Mouse (Mus musculus) left cerebral cortex, postnatal 14 days (tissue): Measurements from ENCODE around the gene Gm20503. TPM values are rescaled to one million over a fixed set of nuclear protein-coding genes. Genes with fewer than 3 reads are reported as not detected.
A peak's percentile ranks its signal among the peaks of the same experiment; 100 is the strongest.

Source experiments
- DNase-seq, 2 experiments: peaks; one replicate each; pipeline ENCODE4 v3.0.0; 2021 to 2022; ENCODE audit warnings: low spot score in 2 of 2, mixed read lengths in 1 of 2
- intact Hi-C: fragments of 180-260 bp; cut with DNase I; formaldehyde crosslinking; loops from one replicate; pipeline ENCODE4 v1.15.1; 2025
- long read RNA-seq, 2 experiments: library from polyadenylated mRNA; stranded (forward); transcript quantifications; one replicate each; pipeline ENCODE4 v2.0.0; 2021
- total RNA-seq, 2 experiments: library from RNA; stranded (reverse); gene quantifications; 2 replicates each; pipeline ENCODE4 v1.2.3; 2021

The Gm20503 gene
- total RNA-seq = 1 to 10 TPM in 1 of 2 experiments, under 1 TPM in 1; 0.70 to 3.1 TPM
- long read RNA-seq, experiment 1, partial matches to known transcripts = 2 of 8 reads
- long read RNA-seq, experiment 1, other reads (novel, unspliced or antisense) = 6 of 8 reads
- long read RNA-seq, experiment 2, partial matches to known transcripts = 0 of 4 reads
- long read RNA-seq, experiment 2, other reads (novel, unspliced or antisense) = 4 of 4 reads

DNA sequence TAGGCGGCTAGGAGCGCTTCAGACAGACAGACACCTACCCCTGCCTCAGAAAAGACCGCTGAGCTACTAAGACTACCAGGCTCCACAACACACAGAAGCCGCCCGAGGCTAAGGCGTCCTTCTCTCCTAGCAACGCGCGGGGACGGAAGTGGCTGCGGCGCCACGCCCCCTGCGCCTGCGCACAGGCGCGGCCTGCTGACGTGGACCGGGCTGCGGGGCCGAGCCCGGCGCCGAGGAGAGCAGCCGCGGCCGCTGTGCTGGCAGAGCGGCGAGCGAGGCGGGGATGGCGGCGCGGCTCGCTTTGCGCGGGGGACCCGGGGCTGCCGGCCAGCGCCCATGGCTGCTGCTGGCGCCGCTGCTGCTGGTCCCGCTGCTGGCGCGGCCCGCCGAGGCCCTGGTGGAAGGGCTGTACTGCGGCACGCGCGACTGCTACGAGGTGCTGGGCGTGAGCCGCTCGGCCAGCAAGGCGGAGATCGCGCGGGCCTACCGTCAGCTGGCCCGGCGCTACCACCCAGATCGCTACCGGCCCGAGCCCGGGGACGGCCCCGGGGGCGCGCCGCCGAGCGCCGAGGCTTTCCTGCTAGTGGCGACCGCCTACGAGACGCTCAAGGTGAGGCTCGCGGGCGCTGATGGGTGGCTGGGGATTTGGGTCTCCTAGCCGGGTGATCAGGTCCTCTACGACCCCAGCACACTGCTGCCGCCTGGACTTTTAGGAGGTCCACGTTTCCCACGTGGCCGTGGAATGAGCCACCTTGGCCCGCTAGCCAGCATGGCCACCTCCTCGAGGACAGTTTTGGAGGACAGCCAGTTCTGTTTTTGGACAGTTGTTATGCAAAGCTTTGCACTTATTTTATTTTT, at the start of gene Gm20503:
Gene Gm20503, plus strand, starts transcription at position 263 of the 858 bp plus-strand sequence.
- intact Hi-C loops = loop anchor here (5.0 kb wide), 1 partner anchor 34 kb away; the partner anchor contains the start of gene Gng10
- peak; percentile 89 to 92 for DNase-seq

DNA sequence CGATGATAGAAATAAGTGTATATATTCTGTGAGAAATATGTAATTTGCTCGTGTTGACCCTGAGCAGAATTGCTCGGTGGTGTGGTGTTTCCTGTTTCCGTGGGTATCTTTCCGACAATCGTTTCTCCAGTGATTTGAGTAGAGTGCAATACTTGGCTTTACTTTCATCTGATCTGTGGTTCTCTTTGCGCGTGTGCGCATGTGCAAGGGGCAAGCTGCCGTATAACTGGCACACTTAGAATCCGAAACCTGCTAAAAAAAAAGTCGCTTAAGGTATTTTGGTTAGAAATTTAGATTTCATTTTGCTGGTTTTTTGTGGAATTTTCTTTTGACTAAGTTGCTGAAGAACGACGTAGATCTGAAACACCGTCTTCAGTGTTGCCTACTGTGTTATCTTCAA, 41.3 kb upstream of the Gm20503 start:
- intact Hi-C loops = no loop called here
- no peak for DNase-seq

DNA sequence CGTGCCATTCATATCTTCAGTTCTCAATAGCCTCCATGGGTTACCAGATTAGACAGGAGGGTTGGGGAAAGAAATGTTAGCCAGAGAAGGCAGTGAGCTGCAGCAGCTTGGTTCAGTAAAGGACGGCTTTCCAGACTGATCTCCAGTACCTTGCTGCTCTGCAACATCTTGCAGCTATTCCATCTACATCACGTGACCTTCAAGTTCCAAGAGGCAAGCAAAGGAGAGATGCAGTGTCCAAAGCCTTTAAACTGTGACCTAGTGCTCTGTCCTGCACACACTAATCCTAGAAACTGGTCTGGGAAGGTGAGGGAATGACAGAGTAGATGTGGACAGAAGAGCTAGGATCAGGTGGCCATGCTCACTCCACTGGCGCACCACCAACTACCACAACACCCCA, 39.7 kb upstream of the Gm20503 start:
- intact Hi-C loops = no loop called here
- DNase-seq = no peak

DNA sequence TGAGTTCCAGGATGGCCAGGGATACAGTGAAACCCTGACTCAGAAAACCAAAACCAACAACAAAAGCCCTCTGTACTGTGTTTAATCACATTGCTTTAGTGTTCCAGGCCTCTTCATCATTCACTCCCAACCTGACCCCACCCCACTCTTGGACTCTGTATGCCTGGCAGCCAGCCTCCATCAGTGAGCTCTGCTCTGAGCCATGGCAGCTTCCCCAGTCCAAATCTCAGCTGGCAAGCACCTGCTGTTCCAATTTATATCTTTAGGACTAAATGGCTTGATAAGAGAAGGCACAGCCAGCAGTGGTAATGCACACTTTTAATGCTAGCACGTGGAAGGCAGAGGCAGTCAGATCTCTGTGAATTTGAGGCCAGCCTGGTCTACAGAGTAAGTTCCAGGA, 37.9 kb upstream of the Gm20503 start:
- no peak for DNase-seq
- intact Hi-C loops = no loop called here

DNA sequence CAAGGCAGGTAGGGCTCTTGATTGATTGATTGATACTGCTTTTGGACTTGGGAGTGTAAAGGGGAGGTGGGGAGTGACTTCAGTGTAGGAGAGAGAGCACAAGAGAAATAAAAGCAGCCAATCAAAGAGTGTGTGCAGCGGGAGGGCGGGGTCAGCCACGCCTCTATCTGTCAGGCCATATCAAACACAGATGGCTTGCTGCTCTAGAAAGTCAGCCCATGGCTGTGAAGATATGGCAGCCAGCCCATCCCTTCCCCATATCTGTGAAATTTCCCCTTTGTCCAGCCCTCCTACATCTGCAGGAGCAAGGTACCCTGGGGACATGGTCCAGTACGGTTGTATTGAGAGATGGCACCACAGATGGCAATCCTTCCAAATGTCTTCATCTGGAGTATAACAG, 32.3 kb upstream of the Gm20503 start:
- no peak for DNase-seq

DNA sequence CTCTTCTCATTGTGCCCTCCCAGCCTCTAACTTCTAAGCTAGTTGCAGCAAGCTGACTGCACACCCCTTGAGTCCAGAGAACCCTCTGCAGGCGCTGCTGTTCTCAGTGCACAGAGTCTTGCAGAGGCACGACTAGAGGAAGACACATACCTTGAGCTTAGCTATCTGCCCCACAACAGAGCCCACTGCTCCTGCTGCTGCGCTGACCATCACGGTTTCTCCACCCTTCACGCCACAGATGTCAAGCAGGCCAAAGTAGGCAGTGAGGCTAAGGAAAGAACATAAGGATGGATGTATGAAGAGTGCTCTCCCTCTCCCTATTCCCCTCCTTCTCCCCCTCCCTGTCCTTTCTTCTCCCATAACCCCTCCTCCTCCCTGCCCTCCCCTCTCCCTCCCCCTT, 27.3 kb upstream of the Gm20503 start:
- no peak for DNase-seq
- intact Hi-C loops = no loop called here

More for the DNA sequence above, 32.3 kb upstream of the Gm20503 start:
- intact Hi-C loops = no loop called here

DNA sequence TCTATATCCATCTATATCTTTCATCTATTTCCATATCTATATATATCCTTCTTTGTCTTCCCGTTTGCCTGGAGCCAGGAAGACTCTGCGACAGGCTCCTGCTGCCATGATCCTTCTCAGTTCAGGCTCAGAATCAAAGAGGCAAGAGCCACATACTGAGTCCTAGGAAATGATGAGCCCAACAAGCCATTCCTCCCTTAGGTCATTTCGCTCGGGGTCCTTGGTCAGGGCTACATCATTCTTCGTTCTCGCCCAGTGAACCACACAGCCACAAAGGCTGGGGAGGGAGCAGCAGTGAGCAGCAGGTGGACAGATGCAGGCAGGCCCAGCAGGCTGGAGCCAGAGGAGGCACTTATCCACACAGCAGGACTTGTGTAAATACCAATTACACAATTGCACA, 21.6 kb upstream of the Gm20503 start:
- intact Hi-C loops = no loop called here
- DNase-seq = no peak

DNA sequence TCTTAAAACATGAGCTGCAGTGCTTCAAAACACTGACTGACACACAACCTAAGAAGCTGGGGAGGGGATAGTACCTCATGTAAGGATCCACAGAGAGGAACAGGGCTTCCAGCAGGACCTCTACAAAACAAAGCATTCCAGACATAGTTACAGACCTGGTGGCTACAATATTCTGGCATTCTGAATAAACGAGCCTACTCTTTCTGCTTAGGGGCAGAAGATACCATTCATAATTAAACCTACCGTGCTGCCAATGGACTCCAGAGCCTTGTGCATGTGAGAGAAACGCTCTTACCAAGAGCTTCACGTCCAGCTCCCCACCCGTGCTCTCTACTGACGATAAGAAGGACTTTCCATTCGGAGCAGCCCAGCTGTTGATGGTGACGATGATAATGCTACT, 20.2 kb upstream of the Gm20503 start:
- no peak for DNase-seq
- intact Hi-C loops = no loop called here

DNA sequence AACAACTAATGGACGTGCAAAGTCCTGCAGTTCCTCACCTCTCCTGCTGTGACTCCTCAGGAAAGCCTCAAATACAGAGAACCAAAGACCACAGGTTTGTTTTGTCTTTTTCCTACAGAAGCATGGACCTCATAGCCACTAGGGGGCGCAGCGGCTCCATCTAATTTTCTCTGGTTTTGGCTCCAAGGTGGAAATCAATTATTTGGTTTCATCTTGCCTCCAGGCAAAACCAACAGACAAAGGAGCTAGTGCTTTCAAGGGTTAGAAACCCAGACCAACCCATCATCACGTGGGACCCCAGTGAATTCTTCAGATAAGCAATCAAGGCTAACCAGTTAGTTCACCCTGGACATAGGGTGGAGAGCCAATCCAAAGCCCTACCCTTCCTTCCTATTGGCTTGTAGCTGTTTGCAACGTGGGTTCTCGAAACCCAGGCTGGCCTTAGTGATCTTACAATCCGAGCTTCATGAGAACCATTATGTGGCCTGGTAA, 17.8 kb upstream of the Gm20503 start:
- peak; percentile 66 to 82 for DNase-seq
- intact Hi-C loops = loop anchor here (2.0 to 5.0 kb wide), 2 partner anchors 16 to 202 kb away; partner anchors contain the start of gene Ugcg

DNA sequence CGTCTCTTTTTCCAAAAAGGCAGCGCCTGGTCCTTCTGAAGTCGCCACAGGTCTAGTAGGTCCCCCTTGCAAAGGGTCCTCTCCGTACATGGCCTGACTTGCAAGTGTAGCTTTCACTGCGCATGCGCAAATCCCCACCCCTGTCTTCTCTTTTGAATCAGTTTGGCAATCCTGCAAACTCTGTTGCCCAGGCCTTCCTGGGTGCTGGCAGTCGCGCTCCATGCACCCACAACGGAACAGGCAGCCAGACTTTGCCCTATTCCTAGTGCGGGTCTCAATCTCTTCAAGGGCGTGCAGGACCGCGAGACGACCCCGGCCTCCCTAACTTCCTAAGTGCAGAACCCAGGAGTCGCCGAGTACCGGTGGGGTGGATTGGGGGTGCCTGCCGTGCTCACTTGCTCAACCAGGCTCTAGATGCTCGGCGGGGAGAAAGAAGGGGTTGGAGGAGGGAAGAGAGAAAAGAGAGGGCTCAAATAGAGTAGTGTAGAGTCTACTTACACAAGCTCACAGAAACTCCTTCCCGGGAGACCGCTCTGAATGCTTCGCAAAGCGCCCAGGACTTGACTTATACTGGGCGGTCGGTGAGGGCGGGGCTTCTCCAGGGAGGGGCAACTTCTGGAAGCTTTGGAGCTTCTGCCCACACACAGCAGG, 16.3 kb upstream of the Gm20503 start, which contains the start of gene Ptgr1:
Gene Ptgr1, minus strand, starts transcription at position 580 of the 651 bp plus-strand sequence.
- DNase-seq = peak; percentile 81 to 88
- intact Hi-C loops = loop anchor here (5.0 kb wide), 1 partner anchor 201 kb away; the partner anchor contains the start of gene Ugcg

DNA sequence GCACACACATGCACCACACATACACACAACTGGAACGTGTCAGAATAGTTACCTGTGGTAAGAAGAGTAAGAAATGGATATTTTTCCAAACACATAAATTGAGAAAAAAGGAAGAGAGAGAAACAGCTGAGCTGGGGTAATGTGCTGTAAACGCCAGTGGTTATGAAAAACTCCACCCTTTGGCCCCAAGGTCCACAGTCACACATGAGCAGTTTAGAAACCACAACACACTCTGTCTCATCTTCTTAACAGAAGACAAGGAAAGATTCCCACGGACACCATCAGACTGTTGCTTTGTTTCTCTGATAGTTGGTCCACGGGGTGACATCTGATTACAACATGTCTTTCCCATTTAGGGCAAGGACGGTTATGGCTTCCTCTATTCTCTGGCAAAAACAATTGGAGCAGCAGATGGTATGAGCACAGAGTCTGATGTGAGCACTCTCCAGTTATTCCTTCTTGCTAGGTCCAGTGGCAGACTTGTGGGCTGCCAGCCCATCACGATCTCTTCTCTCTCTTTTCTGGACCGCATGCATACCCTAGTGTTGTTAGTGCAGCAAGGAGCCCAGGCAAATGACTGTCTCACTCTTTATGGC, 13.6 kb upstream of the Gm20503 start:
- intact Hi-C loops = loop anchor here (5.0 kb wide), 1 partner anchor 198 kb away; the partner anchor contains the start of gene Ugcg
- no peak for DNase-seq

DNA sequence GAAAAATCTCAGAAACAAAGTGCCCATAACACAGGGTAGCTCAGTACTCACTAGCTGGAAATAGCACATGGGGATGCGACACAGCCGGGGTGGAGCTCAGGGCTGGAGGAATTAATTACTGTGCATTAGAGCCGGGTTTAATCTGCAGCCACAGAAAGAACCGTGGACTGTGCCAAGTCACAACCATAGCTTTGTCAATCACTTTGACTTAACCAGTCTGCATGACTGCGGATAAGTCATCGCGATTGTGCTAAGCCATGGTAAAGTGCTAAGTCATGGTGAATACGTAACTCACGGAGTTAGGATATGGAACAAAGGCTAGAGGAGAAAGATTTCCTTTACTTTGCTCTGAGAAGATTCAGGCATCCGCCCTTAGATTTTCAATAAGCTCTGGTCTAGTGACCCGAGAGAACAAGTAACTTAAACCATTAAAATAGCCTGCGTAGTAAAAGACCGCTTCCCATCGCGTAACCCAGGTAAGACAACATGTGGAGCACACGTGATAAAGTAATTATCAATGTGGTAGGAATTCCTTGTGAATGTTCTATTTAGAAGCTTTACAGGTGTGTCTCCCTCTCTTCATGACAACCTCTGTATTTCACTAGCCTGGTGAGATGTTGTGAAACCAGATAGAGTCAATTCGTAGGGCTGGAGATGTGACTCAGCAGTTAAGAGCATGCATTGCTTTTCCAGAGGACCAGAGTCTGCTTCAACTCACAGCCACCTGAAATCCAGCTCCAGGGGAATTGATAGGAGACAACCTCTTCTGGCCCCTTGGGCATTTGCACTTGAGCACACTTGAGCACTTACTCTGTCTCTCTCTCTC, 12.2 kb upstream of the Gm20503 start:
- intact Hi-C loops = no loop called here
- DNase-seq = no peak

DNA sequence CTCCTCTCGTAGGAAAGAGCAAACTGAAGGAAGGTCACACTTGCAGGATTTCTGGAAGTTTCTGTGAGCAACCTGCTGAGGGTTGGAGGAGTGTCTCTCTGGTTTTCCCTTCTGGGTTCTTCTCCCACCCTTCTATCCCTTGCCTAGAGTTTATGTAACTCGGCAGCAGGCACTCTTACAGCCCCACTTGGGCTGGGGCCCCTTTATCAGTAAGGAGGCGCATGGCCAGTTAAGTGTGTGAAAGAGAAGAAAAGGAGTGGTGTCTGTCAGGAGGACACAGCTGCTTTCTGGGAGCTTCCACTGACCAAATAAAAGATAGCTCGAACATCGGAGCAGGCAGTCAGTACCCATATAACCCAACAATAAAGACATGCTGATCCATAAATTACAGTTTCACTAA, 10.8 kb upstream of the Gm20503 start:
- intact Hi-C loops = no loop called here
- DNase-seq = no peak

DNA sequence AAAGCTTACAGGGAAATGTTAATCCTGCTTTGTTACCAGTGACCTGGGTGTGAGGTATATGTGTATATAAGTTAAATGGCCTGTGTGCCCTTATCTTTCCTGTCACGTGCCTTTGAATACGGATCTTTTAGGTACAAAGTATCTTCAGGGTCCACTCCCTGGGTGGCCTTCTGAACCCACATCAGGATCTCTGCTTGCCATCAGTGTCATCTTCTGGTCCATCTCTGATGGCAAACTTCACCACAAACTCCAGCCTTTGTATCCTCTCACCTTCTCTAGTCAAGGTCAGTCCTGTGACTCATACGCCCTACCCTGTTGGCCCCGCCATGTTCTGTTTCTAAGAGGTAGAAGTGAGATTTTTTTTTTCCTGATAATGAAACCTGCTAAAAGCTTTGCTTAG, 8.2 kb upstream of the Gm20503 start, which contains the start of gene Dnajc25:
Gene Dnajc25, plus strand, starts transcription at position 301 of the 400 bp plus-strand sequence.
- no peak for DNase-seq
- intact Hi-C loops = no loop called here

DNA sequence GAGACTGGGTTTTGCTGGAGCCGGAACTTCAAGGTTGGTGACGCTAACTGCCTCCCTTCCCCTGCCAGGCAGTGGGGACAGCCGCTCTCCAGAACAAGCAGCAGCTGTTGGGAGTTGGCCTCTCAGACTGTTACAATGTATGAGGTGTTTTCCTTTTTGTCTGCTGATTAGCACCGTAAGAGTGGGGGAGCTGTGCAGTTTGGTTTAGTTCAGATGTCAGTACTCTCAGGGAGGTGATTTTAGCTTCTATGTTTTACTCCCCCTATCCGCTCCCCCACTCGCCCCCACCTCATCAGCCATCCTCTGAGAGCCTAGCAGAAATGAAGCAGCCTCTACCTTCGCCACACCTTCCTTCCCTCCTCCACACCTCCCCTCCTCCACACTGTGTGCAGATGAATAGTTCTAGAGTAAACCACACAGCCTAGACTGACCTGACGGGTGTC, 7.7 kb upstream of the Gm20503 start:
- no peak for DNase-seq
- intact Hi-C loops = no loop called here

DNA sequence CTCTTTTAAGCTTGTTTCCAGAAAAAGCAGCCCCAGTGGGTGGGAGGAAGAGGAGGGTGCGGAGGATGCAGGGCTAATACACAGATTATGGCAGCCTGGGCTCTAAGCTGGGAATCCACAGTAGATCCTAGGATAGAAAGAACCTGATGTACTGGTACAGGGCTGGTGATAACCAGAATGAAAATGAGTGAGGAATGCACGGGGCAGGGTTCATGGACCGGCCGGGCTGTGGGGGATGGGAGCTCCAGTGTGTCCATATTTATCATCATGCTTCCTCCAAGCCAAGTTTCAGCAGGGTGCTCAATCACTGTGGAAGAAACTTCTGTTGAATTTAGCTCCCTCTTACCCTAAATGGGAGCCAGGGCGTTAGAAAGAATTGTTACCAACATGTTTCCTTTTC, 5.9 kb upstream of the Gm20503 start:
- intact Hi-C loops = no loop called here

DNA sequence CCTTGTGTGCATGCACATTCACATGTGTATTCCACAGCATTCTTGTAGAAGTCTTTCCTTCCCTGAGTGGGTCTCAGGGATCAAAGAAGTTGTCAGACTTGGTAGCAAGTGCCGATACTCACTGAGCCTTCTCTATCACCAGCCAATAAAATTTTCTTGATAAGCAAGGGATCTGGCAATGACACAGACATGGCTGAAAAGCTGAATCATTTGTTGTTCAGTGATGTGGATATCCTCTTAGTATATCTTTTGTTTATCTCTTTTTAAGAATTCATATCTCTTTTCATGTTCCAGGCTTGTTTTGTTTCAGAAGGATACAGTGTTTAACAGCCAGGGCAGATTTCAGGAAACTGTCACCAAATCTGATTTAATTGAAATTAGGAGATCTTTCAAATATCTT, 4.3 kb upstream of the Gm20503 start:
- intact Hi-C loops = no loop called here
- no peak for DNase-seq

More for the DNA sequence above, 5.9 kb upstream of the Gm20503 start:
- no peak for DNase-seq

DNA sequence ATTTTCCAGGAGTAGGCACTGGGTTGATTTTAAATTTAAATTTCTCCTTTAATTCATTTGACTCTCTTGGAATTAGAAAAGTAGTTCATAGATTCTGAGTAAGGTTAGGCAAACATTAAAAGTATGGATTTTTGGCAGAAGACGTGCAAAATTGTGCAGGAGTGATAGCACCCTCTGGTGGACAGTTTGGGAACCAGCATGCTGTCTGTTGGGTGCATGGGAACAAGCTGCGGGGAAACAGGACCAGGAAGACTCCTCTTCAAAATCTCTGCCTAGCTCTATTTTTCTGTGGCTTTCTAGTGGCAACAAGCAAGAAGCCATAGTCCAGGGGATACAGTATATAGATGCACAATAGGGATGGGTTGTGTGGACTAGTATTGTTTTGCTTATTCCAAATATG, 3.3 kb upstream of the Gm20503 start:
- intact Hi-C loops = loop anchor here (2.0 to 5.0 kb wide), 2 partner anchors 15 to 38 kb away; partner anchors contain the start of gene Gng10
- DNase-seq = peak; percentile 85 to 86
